Mouse (Mus musculus) c-Kit-positive CD71-positive TER-119-negative erythroid progenitor cells, embryonic 14.5 days (primary cell): ENCODE measurements around the gene Fpr1.
"Not testable (repeated sequence)": the region's sequence is repeated elsewhere in the genome, so short reads cannot be mapped to it uniquely, and the experiment has no call there.

Experiments
- DNase-seq: peaks from one replicate; pipeline ENCODE4 v3.0.0-alpha.2; 2013; ENCODE audit warnings: low read depth

The Fpr1 gene

DNA sequence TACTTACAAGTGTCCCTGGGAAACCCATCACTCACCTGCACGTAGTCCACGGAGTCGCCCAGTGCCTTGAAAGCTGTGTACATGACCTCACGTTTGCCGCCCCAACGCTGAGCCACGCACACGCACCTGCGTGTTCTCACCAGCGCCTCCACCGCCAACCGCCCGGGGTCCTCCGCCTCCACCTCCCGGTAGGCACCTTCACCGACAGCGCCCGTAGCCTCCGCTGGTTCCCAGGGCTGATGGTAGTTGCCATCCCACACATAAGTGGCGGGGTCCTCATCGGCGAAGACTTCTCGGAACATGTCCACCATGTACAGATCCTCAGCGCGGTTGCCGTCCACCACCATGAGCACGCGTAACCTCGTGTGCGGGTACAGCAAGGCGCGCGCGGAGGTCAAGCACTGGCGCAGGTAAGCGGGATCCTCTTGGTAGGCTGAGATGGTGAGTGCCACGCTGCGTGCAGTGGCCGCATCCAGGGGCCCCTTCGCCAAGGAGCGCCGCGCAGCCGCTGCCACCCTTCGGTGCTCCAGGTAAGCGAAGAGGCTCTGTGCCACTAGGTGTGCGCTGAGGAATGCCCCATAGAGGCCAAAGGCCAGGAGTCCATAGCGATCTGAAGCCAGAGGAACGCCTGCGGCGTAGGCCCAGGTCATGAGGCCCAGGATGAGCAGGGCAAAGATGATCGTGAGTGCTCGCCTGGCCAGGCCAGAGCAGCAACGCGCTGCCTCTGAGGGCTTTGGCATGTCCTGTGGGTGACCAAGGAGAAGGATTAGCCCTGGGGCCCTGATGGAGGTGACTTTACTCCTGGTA, 33.6 kb downstream of the Fpr1 start:
- DNase-seq = no peak

DNA sequence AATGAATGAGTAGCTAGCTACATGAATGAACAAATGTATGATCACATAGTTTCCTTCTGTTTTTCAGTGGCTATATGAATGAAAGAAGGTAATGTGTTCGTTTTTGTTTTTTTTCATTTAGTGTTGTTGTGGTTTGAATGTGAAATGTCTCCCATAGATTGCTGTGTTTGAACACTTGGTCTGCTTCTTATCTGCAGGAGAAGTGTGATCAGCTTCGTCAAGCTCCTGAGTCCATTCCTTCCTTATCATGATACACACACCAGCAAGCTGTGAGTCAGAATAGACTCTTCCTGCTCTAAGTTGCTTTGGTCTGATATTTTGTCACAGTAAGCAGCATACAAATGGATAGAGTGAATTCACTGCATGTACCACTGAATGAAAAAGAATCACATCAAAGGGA, 34.8 kb downstream of the Fpr1 start:
- DNase-seq = peak; percentile 29

DNA sequence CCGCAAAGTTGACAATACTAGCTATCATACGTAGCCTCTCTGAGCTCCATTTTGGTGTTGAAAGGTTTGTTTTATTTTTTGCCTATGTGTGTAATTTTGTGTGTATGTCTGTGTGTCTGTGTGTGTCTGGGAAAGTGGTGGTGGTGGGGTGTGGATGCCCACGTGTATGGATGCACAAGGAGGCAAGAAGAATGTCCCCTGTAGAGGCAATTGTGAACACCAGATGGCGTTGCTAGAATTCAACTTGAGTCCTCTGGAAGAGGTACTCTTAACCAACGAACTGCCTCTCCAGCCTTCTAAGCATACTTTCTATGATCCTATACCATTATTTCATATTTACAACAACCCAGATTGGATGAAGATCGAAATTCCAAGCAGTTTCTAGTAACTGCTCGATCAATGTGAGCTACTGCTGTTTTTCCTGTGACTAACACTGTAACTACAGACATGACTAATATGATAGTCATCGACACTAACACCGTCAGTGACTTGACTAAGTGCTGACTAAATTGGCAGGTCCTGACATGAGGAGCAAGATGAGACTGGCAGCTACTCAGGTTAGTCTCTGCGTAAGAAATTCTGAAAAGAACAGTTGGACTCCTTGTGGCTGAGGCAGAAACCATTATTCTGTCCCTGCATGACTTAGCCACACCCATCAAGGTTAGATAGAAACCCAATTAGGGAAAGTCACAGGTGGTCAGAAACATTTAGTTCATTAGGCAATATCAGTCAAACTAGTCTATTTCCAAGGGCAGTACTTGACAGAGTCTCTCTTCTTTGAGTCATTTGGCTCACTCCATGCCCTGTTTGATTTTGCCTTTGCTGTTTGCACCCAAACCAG, 38.3 kb downstream of the Fpr1 start:
- no peak for DNase-seq

DNA sequence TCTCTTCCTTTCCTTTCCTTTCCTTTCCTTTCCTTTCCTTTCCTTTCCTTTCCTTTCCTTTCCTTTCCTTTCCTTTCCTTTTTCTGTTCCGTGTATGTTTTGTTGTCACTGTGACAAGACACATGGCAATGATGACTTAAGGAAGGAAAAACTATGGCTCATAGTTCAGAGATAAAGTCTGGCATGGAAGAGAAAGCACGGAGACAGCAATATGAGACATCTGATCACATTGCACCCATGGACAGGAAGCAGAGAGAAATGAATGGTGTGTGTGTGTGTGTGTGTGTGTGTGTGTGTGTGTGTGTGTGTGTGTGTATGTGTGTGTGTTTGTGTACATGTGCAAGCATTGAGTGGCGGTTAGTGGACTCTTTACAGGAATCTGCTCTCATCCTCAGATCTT, 39.1 kb downstream of the Fpr1 start:
- not testable (repeated sequence) for DNase-seq

DNA sequence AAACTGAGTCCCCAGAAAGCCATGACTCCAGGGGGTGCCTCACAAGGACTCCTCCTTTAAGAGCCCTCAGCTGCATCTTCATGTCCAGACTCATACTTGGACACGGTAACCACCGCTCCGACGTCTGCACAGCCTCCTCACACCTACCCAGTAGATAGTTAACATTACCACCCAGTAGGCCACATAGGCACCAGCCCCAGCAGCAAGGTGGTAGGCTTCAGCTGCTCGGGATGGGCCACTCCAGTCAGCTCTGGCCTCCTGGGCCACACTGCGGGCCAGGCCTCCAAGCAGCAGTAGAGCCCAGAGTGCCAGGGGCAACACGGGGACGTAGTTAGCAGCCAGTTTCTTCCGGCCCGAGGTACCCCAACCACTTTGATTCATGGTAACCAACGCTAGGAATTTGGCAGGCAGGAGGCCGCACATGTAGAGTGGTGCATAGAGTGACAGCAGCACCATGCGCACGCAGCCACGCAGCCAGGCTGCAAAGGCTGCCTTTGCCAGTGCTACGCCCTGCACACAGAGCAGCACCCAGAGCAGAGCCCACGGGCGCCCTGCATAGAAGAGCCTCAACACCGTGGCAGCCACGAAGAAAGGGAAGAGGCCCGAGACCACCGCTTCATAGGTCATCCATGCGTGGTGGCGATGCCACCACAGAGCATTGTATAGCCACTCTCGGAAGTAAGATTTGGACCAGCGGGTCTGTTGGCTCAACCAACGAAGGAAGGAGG, 40.0 kb downstream of the Fpr1 start:
- DNase-seq = no peak

DNA sequence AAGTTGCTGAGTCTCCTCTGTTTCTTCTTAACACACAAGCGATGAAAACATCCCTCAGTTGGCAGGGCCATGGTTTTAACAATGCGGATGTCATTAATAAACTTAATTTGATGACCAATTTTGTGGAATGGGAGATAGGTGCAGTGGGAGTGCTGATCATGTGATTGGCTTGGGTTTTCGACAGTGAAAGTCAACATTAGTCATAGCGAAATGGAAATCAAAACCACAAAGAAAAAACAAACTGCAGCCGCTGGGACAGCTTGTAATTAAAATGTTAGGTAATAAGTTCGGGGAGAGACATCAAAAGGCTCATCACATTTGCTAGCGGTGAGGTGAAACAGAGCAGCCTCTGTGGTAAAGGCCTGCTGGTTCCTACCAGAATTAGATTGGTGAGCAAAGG, 42.9 kb downstream of the Fpr1 start:
- DNase-seq = no peak

DNA sequence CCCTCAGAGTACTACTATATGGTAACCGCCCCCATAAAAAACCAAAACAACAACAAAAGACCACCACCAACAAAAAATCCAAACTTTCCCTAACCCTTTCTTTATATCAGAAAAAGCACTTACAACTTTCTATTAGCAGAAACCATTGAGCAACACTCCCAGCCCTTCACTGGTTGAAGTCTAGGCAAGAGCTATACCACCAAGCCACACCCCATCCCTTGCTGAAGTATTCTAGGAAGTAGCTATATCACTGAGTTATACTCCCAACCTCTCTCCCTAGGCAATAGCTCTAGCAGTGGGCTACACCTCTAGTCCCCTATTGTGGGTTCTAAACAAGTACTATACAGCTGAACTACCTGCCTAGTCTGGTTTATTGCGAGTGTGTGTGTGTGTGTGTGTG, 44.5 kb downstream of the Fpr1 start:
- DNase-seq = no peak

DNA sequence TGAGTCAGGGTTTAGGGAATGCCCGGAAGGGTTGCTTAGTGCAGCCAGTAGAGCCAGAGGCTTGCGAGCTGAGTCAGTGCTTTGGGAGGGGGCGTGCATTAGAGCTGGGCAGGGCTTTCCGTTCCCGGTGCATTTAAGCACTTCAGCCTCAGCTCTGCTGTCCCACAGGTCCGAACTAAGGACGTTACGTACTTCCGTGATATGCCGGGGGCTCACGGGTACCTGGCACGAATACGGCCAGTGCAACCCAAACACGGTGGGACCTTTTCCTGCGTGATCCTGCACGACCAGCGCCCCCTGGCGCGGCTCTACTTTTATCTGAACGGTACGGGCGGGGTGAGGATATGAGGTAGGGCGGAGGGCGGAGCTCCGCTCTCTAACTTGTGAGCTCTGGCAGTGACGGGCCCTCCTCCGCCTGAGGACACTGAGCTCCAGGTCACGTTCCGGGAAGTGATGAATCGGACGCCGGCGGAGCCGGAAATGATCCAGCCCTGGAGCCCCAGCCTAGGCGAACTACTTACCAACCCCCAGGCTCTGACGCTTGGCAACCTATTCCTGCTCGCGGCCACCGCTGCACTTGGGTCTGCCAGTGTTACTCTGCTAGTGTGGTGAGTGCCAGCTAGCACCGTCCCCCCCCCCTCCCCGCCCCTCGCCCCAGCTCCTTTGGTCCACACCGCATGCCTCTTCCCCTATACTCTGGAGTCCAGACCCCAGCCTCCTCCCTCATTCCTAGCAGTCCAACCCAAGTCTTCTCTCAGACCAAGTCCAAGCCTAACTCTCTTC, 45.6 kb downstream of the Fpr1 start:
- DNase-seq = peak; percentile 89

DNA sequence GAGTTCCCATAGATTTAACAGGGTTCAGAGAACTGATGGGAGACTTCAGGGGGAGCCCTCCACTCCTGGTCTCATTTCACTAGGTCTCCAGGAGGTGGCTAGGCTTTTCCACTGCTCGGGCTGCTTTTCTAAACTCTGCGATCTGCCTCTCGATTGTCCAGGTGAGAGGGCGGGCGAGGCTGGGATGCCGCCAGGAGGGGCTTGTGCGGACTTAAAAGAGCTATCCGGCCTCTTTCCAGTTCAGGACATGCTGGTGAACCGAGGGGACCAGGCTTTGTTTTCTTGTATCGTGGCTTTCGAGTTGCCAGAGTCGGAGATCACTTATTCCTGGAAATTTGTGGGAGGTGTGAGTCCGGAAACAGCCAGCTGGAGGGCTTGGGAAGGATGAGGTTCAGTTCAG, 46.3 kb downstream of the Fpr1 start:
- DNase-seq = no peak

DNA sequence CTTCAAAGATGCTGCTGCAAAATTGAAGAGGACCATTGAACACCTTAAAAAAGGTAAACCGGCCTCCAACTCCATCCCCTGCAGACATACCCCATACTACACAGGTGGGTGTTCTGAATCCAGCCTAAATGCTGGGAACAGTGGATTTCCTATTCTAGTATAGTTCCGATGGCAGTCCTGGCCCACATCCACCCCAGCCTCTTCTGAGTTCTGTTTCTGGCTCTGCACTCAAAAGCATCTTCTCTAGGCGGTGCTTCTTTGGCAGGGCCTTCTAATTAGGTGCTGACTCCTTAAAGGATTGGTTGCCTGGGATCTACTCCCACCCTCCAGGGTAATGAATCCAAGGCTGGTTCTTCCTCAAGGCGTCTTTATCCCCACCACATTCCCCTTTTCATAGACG, 47.6 kb downstream of the Fpr1 start:
- DNase-seq = no peak

DNA sequence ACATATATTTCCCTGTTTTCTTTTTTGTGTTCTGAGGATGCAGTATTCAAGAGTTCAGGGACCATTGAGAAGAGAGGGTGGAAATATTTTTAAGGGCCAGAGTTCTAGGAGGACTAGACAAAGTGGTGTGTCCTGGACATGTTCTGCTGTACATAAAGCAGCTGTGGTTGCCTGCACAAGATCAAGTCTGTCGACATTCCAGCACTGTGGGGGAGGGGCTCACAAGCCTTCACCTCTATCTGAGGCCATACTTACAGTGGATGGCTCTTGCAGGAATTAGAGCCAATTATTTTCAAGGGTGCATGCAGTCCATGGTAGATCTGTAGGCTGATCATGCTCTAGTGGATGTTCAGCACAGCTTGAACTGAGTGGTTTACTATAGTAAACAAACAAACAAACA, 48.8 kb downstream of the Fpr1 start:
- no peak for DNase-seq

DNA sequence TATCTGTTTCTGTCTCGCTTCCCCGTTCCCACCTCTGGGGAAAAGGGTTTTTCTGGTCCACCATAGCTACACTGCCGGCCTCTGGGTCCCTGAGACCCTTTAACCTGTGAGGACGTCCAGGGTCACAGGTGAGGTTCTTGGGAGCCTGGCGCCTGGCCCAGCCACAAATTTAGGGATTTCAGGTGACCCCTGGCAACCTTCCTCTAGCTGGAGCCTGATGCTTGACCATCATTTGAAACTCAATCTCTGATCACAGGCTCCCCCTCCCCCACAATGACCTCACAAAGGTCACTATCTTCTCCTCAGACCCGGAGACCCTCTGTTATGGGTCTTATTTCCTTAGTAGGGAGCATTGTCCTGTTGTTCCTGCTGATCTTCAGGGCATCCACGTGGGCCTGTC, 53.0 kb downstream of the Fpr1 start:
- DNase-seq = no peak

DNA sequence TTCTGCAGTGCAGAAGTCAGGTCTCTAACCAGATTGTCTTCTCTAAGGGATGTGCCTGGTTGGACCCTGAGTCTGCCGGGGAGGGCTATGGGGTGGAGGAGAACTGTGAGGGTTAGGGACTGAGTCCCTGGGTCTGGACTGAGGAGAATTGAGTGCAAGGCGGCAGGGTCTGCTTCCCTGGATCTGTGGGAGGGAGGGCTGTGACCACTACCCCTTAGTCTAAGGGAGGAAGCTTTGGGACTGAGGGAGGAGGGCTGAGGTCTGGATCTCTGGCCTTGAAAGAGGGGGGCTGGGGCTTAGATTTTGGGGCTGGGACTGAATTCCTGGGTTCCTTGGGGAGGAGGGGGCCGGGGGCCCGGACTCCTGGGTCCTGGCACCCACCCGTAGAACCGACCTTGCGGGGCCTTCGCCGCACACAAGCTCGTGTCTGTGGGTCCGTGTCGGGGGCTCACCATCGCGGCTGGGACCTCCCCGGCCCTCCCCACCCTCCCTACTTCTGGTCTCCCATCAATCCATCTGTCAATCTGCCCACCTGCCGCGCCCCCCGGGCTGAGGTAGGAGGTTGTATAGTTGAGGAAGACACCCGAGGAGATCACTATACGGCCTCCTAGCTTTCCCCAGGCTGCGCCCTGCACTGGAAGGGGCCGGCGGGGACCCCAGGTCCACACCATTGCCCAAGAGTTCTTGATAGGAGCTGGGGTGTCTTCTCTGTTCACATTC, 53.8 kb downstream of the Fpr1 start:
- no peak for DNase-seq

DNA sequence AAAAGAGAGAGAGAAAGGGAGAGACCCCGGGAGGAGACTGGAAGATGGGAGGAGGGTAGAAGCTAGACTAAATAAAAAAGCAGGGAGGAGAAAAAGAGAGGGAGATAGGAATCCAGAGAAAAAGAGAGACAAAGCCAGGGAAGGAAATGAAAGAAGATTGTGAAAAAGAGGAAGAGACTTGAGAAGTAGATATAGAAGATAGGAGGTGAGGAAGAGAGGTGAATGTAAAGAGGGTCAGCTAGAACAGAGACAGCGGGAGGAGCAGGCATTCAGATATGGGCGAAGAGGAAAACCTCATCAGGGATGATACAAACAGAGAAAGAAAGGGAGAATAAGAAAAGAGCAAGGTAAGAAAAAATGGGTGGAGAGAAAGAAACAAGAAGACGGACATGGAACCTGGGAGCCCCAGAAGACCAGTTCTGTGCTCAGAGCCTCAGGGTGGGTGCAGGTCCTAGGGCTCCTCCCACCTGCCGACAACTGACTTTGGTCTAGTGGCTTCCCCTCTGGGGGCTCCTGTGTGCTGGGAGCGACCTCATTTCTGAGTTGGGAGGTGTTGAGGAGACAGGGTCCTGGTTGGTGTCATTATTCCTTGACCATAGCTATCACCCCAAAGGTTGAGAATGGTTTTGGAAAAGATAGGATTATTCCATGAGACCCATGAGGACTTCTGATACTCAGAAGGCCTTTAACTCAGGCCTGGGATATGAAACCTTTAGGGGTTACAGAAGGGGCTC, 54.5 kb downstream of the Fpr1 start:
- no peak for DNase-seq

DNA sequence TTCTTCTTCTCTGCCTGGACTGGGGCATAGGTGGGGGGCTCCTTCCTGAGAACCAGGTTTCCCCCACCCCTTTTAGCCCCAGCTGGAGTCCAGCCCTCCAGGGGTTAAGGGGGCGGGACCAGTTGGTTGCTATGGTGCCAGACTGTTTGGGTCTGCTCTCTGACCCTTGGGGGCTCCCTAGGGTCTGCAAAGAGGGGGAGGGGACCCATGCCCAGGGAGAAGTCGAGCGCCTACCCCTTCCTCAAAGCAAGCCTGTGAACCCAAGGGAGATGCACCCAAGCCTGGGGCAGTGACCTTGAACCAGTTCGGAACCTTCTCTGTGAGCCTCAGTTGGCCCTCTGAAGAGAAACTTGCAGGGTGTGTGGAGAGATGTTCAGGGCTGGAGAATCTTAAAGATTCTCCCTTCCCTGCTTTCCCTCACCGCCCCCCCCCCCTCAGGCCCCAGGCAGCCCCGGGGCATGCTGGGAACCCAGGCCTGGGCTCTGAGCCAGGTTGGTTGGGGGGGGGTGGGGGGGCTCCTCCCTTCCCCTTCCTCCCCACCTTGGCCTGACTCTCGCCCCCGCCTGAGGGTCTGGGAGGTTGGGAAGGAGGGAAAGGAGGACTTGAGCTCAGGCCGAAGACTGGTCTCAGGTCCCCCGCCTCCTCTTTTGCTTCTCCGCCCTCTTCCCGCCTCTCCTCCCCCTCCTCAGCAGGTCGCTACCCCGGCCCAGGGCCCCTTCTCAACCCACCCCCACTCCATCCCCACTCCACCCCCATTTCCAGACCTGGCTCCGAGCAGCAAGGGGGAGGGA, 55.4 kb downstream of the Fpr1 start:
- no peak for DNase-seq

DNA sequence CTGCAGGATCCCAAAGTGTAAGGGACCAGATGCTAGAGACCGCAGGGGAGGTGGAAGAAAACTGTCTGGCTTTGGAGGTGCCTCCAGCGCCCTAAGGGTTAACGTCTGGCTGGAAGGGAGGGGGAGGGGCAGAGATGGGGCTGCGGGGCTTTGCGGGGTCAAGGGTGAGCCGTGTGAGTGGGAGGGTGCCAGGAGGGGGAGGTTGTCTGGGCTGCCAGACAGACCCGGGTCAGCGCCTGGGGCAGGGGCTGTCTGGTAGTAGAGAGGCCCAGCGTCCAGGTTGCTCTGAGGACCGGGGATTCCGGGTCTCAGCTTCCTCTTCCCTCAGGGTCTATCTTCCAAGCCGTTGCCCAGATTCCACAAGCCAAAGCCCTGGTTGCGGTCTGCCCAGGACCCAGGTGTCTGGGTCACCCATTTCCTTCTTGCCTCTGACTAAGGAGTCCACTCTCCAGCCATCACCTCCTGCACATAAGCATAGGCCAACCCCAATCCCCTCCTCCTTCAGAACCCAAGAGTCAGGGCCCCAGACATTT, 56.0 kb downstream of the Fpr1 start:
- no peak for DNase-seq

DNA sequence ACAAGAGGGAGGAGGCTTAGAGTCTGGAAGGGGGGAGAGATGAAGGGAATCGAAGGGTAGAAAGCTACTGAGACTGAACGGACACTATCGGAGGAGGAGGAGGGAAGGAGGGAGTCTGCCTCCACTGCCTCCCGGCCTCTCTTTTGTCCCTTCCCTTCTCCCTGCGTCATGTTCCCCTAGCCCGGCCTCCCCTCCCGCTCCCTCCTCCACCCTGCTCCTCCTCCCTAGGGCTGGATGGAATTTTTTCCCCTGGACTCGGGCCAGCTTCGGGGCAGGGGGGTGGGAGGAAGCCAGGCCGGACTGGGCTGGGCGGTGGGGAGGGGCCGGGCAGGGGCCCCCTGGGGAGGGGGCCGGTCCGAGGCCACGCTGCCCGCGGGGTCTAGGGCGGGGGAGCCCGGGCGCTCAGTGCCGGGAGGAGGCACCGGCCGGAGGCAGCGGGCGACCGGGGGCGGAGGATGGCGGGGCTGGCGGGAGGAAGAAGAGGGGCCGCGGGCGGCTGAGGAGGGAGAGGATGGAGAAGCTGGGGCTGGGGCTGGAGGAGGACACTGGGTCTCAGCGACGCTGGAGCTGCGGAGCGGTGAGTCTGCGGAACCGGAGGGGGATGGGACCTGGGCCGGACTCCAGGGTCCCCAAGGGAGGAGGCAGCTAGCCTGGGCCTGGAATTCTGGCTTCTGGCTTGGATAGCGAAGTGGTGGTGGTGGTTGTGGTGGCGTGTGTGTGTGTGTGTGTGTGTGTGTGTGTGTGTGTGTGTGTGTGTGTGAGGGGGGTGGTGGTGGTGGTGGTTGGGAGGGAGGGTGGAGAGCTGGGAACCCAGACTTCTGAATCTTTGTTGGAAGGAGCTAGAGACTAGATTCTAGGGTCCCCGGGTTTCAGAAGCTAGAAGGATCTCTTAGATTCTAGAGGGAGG, 56.7 kb downstream of the Fpr1 start, which contains the start of gene Spaca6:
TSS of gene Spaca6 (plus strand) at position 408 of the 907 bp plus-strand sequence.
- no peak for DNase-seq
